Mouse (Mus musculus) urinary bladder, postnatal 25 days (tissue): Measurements from ENCODE around the gene Zfp612.

Experiments used
- DNase-seq: peaks from one replicate; pipeline ENCODE4 v3.0.0; 2022; ENCODE audit warnings: low spot score

The Zfp612 gene

DNA sequence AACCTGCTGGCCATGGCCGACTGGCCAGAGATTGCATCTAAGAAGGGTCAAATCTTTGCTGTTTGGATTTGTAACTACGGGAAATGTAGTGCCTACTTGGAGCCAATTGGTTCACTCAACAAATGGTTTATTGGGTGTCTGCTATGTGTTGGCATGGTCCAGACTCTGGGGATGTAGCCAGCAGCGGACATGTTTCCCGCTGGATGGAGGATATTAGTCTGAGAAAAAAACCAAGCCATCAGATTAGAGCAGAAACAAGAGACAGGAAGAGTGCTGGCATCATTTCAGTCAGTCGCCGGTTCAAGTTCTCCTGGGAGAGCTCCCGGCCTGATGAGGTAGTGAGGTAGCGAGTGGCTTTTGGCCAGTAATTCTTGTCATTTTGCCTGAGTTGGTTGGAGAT is 54.7 kb downstream of the Zfp612 start:
- DNase-seq = no peak

DNA sequence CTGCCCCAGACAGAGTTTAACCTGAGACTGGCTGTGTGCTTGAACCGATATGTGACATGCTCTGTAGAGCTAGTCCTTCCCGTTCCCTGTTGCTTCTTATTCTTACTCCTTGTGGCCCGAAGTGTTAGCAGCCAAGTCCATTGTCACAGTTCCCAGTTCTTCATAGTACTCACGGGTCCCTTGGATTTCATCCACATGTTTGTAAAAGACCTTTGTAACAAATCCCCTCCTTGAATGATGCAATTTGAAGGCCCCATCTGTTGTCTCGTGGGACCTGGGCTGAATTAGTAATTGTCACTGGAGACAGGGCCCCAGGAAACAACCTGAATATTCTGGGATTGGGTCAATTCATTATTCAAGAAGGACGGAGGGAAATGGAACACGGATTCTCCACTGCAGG is 56.0 kb downstream of the Zfp612 start:
- DNase-seq = no peak

DNA sequence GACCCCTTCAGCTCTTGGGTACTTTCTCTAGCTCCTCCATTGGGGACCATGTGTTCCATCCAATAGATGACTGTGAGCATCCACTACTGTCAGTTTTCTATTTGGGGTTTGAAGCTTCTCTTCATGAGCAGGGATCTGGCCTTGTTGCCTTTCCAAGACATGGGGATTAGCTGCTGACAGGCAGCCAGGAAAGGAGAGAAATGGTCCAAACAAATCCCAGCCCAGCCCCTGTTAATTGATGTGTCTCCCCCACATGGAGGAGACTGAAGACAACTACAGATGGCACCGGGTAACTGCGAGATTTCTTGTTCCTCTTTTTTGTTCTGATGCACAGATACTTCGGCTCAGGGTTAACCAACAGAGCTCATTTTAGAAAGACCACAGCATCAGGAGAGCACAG is 60.6 kb downstream of the Zfp612 start:
- no peak for DNase-seq

DNA sequence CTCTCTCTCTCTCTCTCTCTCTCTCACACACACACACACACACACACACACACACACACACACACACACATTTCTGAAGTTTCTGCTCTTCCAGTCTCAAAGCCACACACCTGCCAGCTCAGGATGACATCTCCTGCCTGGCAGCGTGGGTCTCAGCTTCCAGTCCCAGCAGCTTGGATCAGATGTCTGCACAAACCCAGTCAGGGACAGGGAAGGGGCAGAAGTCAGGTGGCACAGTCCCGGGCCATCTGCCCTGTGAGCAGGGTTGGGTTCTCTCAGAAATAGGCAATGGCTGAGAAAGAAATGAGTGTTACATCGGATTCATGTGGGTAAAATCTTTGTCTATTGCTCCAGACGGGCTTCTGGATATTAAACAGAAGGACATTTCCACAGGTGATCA is 61.2 kb downstream of the Zfp612 start:
- no peak for DNase-seq
